Mouse (Mus musculus) CD8-positive naive resting alpha-beta T cell, adult 2 months (primary cell): Measurements from ENCODE around the gene Rapgef4.

Experiments used
- DNase-seq, 2 experiments: peaks; one replicate each; pipeline ENCODE4 v3.0.0; 2022; ENCODE audit warnings: low read depth in 2 of 2, low spot score in 2 of 2

The Rapgef4 gene

DNA sequence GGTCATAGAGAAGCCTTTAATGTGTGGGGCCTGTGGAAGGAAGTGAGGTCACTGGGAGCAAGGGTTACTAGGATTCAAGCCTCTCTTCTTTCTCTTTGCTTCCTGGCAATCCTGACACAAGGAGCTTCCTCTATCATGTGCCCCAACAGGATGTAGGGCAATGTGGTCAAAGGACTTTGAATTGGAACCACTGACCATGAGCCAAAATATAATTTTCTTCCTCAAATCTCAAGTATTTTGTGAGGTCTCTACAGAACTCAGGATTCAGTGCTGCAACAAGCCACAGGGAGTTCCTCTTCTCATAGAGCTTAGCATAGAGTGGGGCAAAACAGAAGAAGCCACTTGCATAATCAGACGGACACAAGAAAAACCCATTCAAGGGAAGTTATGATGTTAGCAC is 279.7 kb downstream of the Rapgef4 start:
- DNase-seq = no peak

DNA sequence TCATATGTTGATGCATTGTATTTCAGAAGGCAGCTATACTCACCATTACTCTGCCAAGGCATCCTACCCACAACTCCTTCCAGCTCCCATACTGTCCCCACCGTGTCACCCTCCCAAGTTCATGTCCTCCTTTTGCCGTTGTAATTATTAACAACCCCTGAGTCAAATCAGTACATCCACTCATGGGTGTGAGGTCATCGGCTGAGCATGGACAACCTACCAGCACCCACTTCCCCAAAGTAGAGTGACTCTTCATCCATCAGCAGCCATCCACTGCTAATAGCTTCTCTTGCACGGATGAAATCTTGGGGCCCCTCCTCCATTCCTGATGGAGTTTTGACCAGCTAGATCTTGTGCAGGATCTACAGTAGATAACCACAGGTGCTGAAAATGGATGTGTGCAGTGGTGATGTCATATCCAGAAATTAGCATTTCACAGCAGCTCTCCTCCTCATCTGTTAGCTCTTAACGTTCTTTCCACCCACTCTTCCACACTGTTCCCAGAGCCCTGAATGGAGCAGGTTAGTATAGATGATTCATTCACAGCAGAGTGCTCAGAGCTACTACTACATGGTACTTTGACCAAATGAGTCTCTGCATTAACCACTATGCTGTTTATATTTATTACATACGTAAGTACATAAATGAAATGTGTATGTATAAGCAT is 281.9 kb downstream of the Rapgef4 start:
- DNase-seq = no peak

DNA sequence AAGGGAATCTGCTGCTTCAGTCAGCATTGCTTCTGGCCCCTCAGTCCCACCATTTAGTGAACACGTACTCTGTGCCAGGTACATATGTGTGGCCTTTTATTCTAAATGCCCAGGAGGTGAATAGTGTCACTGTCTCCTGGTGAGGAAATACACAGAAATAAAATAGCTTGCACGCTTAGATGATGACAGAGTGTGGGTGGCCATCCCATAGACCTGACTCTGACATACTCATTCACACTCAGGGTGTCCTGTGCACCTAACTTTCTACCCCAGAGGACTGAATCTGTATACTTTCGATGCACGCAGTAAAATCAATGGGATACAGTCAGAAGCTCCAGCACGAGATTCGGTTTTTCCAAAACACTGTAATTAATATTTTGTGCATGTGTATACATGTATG is 286.4 kb downstream of the Rapgef4 start:
- no peak for DNase-seq

DNA sequence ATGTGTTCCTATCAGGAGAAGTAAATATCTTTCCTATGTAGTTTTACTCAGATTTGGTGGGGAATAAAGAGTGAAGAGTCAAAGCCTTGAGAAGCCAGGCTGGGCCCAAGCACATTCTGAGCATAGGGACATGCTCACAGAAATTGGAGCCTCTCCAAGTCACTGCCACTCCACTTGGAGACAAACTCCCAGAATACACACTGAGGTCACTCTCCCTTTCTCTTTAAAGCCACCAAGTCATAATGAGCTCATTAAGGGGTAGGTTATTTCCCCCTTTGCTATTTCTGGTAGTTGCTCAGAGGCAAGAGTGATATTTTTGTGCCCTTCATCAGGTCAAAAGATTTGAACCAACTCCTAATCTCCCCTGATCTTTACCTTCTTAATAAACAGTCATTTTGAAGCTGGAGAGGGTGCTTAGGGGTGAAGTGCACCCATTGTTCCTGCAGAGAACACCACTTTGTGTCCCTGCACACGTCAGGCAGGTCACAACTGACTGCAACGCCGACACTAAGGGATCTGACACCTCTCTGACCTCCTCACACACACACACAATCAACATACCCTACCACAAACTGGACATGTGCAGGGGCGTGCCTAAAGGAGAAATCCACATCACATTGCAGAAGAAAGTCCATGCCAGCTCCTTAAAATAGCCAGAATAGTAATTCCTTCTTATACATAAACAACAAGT is 288.8 kb downstream of the Rapgef4 start:
- DNase-seq = no peak

DNA sequence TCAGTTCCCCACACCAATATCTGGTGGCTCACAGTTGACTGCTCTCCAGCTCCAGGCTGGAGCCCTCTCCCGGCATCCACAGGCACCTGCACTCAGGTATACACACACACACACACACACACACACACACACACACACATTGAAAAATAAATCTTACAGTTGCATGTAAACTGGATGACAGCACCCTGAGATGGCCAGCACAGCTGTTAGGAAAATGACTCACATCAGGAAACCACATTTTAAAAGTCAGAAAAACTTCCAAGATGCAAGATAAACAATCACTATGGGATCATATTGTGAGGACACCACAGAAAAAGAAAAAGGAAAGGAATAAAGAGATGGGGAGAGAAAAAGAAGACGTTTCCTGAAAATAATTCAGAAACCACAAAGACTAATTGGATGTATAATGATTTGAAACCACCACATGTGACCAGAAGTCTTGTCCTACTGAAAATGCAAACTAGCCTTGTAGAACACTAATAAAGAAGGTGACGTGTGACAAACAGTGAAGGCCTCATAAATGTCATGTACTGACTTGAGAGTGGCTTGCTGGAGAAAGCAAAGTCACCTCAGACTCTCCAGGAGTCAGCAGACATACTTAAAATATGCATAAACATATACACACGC is 297.3 kb downstream of the Rapgef4 start:
- DNase-seq = no peak

DNA sequence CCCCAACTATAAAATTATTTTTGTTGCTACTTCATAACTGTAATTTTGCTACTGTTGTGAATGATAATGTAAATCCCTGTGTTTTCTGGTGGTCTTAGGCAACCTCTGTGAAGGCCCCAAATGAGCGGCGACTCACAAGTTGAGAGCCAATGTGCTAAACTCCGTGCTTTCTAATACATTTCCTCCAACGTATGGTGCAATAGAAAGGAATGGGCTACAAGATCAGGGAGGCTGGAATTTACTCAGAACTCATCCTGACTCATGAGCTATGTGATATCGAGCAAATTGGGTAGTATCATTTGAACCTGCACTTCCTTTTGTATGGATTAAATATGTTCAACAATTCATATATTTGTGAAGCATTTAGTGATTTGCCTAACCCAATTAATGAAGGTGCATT is 299.5 kb downstream of the Rapgef4 start:
- no peak for DNase-seq

DNA sequence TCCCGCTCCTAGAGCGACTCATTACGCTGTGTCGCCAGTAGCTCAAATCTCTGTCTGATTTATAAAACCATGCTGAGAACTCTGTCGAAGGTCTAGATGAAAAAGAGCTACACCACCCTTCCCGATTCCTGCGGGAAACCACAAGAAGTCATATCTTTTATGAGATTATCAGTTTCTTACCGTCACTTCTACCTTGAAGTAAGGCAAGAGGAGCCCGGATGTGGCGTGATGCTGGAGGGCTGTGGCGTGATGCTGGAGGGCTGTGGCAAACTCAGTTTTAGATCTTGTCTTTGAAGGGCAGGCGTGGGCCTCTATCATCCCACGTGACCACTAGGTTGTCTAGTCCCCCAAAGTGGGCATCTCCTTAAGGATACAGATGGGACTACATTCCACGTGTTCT is 300.9 kb downstream of the Rapgef4 start:
- peak; percentile 72 to 80 for DNase-seq

DNA sequence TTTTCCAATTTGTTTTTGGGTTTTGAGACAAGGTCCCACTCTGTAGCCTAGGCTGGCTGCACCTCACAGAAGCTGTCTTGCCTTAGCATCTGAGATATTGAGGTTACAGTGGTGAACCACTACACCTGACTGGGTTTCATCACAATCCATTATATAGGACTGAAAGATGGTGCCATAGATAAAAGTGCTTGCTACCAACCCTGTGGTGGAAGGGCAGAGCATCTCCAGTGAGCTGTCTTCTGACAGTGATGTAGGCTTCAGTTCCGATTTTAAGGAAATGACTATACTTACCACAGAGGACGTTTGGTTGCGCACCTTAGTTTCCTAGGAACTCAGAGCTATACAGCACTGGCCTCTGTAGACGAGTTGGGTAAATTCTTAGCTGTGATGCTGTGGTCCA is 301.7 kb downstream of the Rapgef4 start:
- peak; percentile 22 to 30 for DNase-seq

DNA sequence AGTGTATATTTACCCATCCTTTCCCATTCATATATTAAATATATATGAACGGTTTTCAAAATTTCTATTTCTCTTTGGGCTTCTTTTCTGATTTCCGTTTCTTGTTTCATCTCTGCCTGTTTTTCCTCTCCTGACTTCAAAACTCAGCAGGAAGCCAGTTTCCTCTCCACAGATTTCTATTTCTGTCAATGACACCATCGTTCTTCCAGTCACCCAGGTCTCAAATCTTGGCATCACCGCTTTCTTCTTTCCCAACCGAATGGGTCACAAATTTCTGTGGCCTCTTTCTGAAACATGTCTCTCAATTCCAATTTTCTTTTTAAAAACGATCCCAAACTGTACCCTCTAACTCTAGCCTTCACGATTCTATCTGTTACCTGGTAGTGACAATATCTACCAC is 303.6 kb downstream of the Rapgef4 start:
- no peak for DNase-seq

DNA sequence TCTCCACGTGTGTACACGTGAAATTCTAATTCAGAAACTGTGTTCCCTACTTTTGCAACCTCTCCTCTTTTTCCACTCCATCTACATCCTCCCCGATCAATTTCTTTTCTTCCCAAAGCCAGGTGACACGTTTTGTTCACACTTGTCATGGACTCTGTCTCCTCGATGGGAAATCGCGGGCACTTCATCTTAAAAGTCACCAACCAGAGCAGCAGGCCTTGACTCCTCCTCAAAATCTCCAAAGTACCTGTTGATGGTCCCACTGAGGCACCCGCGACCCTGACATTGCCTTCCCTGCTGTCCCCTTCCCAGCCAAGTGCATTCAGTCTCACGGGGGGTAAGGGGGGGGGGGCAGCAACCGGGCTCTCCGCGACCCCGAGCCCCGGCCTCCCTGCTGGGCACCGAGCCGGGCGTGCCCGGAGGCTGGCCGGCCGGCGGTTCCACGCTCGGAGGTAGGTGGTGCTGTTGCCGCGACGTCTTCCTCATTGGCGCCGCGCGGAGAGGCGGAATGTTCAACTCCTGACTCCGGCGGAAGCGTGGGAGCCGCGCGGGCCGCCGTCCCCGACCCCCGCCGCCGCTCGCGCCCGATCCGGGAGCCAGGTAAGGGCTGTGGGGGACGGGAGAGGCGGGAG is 304.3 kb downstream of the Rapgef4 start, which contains the start of gene Map3k20:
Gene Map3k20 (plus strand): TSS at position 382 of the 632 bp plus-strand sequence.
- DNase-seq = peak in 1 of 2 experiments; percentile 11

DNA sequence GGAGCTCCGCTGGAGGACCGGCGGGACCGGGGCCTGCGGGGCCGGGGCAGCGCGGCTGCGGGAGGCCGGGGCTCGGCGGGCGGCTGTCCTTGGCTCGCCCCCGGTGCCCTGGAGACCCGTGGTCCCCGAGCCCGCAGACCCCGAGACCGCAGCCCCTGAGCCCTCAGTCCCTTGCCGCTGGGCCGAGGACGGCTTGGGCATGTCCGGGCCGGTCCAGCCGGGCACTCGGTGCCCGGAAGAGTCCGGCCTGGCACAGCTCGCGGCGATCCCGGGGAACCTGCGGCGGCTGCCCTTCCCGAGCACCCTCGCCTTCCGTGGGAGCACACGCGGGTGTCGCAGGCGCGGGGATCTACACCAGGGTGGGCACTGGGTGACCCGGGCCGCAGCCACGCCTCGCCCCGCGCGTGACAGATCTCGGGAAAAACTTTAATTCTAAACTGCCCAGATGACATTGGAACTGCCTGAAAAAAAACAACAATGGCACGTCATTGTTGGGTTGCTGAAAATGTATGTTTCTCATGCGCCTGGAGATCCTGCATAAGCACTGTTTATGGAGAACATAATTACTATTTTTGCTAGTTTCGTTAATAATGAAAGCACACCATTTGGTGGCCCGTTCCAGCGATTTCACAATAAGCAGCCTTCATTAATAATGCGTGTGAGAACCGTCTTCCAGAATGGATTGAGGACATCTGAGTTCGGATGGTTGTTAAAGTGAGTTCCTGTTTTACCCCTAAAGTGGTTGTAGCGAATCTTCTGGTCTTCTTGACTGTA is 305.0 kb downstream of the Rapgef4 start:
- DNase-seq = no peak

DNA sequence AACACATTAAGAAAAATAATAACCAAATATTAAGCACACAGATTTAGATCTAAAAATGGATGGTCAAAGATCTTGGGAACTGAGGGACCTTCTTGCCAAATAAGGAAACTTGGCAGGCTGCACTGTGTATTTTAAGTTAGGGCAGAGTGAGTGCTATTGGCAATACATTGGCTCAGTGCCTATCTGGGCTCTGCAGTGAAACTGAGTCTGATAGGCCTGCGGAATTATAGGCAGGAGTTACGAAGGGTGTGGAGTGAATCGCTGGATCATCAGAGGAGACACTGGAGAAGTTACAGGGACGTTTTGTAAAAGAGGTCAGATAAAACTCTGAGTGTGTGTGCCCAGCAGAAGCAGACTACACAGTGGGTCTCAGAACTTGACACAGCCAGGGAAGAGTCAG is 306.1 kb downstream of the Rapgef4 start:
- no peak for DNase-seq

DNA sequence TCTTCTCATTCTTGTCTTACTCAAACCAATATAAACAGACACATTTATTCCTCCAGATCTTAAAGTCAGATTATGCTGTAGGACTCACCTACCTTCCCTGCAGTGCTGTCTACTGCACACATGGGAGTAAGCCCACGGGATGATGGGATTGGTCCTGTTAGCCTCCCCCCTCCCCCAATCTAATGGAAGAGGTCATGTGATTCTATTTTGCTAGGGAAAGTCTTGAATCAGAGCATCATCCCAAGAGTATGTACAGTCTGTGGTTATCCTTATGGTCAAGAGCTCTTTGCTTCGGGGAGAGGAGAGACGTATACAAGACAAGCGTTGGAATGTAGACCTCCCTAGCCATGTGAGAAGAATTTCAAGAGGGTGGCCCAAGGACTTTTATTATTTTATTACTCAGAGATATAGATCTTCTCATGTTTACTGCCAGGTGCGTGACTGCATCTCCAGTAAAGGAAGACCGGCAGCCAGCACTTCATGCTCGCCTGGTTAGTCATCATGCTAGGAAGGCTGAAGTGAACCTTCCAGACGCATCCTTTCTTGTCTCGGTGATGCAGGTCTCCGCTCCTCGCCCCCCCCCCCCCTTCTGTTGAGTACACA is 308.0 kb downstream of the Rapgef4 start:
- no peak for DNase-seq

DNA sequence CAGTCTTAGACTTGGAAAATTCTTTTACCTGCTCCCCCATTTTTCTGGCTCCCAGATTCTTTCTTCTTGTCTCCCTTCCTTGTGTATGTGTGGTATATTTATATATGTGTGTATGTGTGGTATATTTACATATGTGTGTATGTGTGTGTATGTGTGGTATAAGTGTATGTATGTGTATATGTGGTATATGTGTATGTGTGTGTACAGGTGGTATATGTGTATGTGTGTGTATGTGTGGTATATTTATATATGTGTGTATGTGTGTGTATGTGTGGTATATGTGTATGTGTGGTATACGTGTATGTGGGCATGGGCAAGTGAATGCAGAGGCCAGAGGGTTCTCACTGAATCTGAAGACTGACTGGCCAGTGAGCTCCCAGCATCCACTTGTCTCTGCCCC is 310.1 kb downstream of the Rapgef4 start:
- DNase-seq = no peak

DNA sequence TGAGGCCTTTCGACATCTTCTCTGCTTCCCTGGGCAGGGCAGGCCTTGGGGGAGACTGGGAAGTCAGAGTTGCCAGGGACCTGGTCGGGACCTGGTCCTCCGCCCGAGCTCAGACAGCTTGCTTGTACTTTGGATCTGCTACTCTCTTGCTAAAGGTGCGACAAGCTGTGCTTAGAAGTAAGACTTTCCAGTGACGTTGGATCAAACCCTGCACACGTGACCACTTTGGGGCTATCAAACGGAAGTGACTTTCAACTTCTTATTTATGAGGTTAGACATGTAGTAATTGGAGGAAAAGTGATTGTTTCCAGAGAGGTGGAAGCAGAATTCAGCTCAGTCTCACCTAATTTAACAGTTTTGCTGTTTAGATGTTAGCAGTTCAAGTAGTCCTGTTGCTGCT is 311.5 kb downstream of the Rapgef4 start:
- no peak for DNase-seq

DNA sequence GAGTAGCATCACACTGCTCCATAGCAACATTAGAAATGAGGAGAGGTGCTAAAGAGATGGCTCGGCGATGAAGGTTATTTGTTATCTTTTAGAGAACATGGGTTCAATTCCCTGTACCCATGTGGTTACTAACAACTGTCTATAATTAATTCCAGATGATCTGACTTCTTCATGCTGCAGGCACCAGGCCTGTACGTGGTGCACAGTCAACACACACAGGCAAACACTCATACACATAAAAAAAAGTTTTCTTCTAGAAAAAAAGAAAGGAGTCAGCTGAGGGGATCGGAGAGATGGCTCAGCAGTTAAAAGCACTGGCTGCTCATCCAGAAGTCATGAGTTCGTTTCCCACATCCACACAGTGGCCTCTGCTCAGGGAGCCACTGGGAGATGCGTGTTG is 314.0 kb downstream of the Rapgef4 start:
- no peak for DNase-seq

DNA sequence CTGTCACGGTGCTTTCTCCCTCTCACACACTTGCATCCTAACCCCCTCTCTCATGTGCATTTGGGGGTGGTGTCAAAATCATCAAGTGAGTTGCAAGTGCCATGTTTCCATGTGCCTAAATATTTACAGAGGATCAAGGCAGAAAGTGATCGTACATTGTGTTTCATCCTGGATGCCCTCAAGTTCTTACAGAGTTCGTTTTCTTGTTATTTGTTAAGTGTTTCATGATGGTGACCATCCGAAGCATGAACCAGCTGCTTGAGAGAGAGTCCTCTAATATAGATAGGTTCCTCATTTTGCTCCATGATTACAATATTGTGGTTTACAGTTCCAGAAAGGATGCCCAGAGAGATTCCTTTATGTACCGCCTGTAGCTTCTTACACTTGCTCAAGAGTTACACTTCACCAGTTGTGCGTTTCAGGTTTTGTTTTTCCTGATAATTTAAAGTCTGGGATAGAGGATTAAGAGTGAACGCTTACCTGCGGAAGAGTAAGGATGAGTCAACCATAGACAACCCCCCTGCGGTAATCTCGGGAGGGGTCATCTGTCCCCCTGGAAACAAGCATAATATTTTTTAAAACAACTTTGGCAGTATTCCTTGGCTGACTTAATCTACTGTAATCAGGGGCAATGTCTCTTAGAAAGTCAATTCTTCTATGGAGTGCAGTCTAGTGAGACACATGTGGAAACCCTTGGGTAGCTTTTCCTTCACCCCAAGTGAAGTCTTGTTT is 316.1 kb downstream of the Rapgef4 start:
- no peak for DNase-seq

DNA sequence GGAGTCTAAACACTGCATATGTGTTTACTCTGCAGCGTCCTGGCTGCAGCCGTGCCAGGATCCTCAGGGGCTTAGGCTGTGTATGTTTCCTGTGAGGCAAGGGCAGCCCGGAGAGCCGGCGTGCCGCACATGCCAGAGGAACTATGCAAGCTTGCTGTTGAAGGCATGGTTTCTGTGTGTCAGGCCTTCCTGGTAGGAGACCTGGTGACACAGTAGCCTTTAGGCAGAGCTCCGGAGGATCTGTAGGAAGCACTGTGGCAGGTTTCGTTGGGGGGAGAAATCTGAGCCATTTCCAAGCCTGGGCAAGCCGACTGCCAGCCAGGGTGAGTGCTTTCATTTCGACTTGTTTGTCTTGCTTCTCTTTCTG is 316.7 kb downstream of the Rapgef4 start:
- DNase-seq = no peak

DNA sequence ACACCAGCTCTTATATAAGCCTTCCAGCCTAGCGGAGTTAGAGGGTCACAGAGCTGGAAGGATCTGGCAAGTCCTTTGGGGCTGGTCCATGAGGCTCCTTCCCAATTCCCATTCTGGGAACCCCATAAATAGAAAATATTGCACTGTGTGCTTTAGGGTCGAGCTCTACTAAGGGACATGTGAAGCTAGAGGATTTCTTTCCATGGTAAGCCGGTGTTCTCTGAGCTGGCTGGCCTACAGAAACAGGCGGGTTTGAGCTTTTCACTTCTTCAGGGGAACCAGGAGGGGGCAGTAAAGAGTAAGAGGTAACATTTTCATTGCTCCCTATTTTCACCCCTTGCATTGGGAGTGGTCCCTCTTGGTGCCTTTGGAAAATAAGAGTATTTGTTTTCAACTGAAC is 317.4 kb downstream of the Rapgef4 start:
- no peak for DNase-seq

DNA sequence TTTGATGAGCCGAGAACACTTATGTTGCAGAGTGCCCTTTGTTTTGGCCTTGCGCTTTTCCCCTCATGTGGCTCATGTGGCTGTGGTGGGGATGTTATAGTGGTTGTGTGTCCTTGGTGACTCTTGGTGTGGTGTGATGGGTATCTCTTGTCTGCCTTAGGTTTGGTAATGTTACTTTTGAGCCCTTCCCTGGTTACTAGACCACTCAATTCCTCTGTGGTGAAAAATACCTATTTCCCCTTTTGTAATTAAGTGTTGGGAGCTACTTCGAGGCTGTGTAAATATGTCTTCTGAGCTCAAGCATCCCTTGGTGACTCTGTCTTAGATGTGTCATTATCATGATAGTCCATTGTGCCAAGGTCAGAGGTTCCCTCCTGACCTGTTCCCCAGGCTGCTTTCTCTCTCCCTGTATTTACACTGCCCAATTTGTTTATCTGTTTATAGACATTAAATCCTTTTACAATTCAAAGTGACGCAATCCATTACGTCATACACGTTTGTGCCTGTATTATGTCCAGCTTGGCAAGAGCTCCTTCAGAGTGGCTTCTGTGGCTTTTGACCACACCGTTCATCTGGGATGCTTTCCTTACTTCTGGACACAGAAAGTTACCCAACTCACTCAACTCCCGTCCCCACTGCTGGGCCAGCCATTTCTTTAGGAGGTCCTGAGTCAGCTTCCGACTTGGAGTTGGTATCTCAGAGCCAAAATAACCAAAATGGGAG is 320.3 kb downstream of the Rapgef4 start:
- DNase-seq = no peak
